Mouse (Mus musculus) hindbrain, embryonic 14.5 days (tissue): Measurements from ENCODE around the gene March7. TPM values are rescaled to one million over a fixed set of nuclear protein-coding genes. Genes with fewer than 3 reads are reported as not detected.

Experiments used
- ATAC-seq: fragments of 200-750 bp; cut with Nextera tagmentation; 2 replicates; pipeline ENCODE4 v1.8.0; 2017; ENCODE audit warnings: moderate number of reproducible peaks, mild to moderate bottlenecking, moderate TSS enrichment, moderate library complexity; ENCODE audit not compliant: low FRiP score
- DNase-seq: peaks from one replicate; pipeline ENCODE4 v3.0.0-alpha.2; 2015; ENCODE audit warnings: low spot score
- H3K27ac ChIP-seq: fragments of 300-500 bp; sonication (generic); 2 replicates; pipeline ENCODE4 v1.5.1; 2014; ENCODE audit warnings: mild to moderate bottlenecking, moderate library complexity
- H3K27me3 ChIP-seq: fragments of 300-500 bp; sonication (generic); 2 replicates; pipeline ENCODE4 v1.6.1; 2014; ENCODE audit warnings: mild to moderate bottlenecking, low read length, mixed read lengths; ENCODE audit not compliant: control insufficient read depth, insufficient read depth
- H3K36me3 ChIP-seq: fragments of 300-500 bp; sonication (generic); replicated peaks from 2 replicates; pipeline ENCODE4 v1.6.1; 2014; ENCODE audit not compliant: control insufficient read depth, insufficient read depth
- H3K4me1 ChIP-seq: fragments of 300-500 bp; sonication (generic); replicated peaks from 2 replicates; pipeline ENCODE4 v1.6.1; 2014; ENCODE audit warnings: antibody characterized with exemption, low read length, mixed read lengths; ENCODE audit not compliant: control insufficient read depth, insufficient read depth
- H3K4me2 ChIP-seq: fragments of 300-500 bp; sonication (generic); replicated peaks from 2 replicates; pipeline ENCODE4 v1.6.1; 2014; ENCODE audit warnings: mild to moderate bottlenecking, moderate library complexity
- H3K4me3 ChIP-seq: fragments of 300-500 bp; sonication (generic); replicated peaks from 2 replicates; pipeline ENCODE4 v1.5.1; 2014; ENCODE audit warnings: mild to moderate bottlenecking, low read length
- H3K9ac ChIP-seq: fragments of 300-500 bp; sonication (generic); 2 replicates; pipeline ENCODE4 v1.6.1; 2014
- H3K9me3 ChIP-seq: fragments of 300-500 bp; sonication (generic); 2 replicates; pipeline ENCODE4 v1.6.1; 2016; ENCODE audit warnings: low read length; ENCODE audit not compliant: control insufficient read depth
- WGBS: fragments of 180-500 bp; shearing (Covaris S2); extraction: QIAGEN DNeasy Blood & Tissue Kit; methylation state at CpG from one replicate; pipeline ENCODE4 v1.1.7; 2014; 5-methylcytosine and 5-hydroxymethylcytosine counted together
- polyA plus RNA-seq: library from polyadenylated mRNA; unstranded; fragments of >200 nt; fragmentation: Nextera tagmentation; extraction: Ambion mirVana; gene quantifications from 2 replicates; pipeline ENCODE4 v1.2.1, GENCODE M21; 2014

The March7 gene
- polyA plus RNA-seq, 1 experiment from 2014 or later, result 97.3 TPM

GRCm38 (mm10) chr2:60176087-60176486 lies 33.6 kb upstream of the March7 start:
- H3K27ac ChIP-seq, result no peak overlapping the region
- H3K4me1 ChIP-seq, result no peaks in the 10 kb centered on the region
- H3K9ac ChIP-seq, result no peak overlapping the region
- no peaks in the 10 kb centered on the region for H3K9me3 ChIP-seq
- DNase-seq, result no peak
- H3K27me3 ChIP-seq, result no peaks in the 10 kb centered on the region
- no peaks in the 10 kb centered on the region for H3K36me3 ChIP-seq
- H3K4me2 ChIP-seq, result no peak overlapping the region
- no peak overlapping the region for H3K4me3 ChIP-seq
- ATAC-seq, result no peak
- 81% methylated on average over 5 of the region's 5 CpGs for WGBS

- H3K9me3 ChIP-seq, result no peaks in the 10 kb centered on the region
- no peak for DNase-seq
- no peaks in the 10 kb centered on the region for H3K27me3 ChIP-seq
- no peak overlapping the region for H3K4me3 ChIP-seq
- H3K9ac ChIP-seq, result no peak overlapping the region
- no peak for ATAC-seq
- H3K36me3 ChIP-seq, result no peaks in the 10 kb centered on the region
- H3K4me2 ChIP-seq, result no peak overlapping the region
- 74% methylated on average over 3 of the region's 3 CpGs for WGBS
- H3K27ac ChIP-seq, result no peak overlapping the region
- H3K4me1 ChIP-seq, result no peaks in the 10 kb centered on the region
Measured at GRCm38 (mm10) chr2:60177490-60177889, 32.2 kb upstream of the March7 start.

GRCm38 (mm10) chr2:60181696-60182095 lies 28.0 kb upstream of the March7 start:
- H3K4me1 ChIP-seq, result no peaks in the 10 kb centered on the region
- no peaks in the 10 kb centered on the region for H3K27me3 ChIP-seq
- WGBS, result 49% methylated on average over 2 of the region's 2 CpGs
- no peaks in the 10 kb centered on the region for H3K36me3 ChIP-seq
- DNase-seq (no peak), ATAC-seq (no peak)
- H3K9ac ChIP-seq, result no peak overlapping the region
- H3K27ac ChIP-seq, result no peak overlapping the region
- no peaks in the 10 kb centered on the region for H3K9me3 ChIP-seq
- H3K4me3 ChIP-seq, result no peak overlapping the region
- no peak overlapping the region for H3K4me2 ChIP-seq

GRCm38 (mm10) chr2:60196841-60197240 lies 12.8 kb upstream of the March7 start:
- Histone ChIP-seq H3K9me3 (no peaks in the 10 kb centered on the region), H3K4me3 (no peak overlapping the region), H3K27ac (no peak overlapping the region), H3K36me3 (no peaks in the 10 kb centered on the region), H3K4me2 (no peak overlapping the region), H3K9ac (no peak overlapping the region), H3K4me1 (no peaks in the 10 kb centered on the region), H3K27me3 (no peaks in the 10 kb centered on the region)
- DNase-seq (no peak), ATAC-seq (no peak)
- WGBS, result 64% methylated on average over 1 of the region's 1 CpGs

- H3K4me2 ChIP-seq, result no peak overlapping the region
- H3K4me3 ChIP-seq, result no peak overlapping the region
- peaks cover 7% of the 10 kb centered on the region; the same call in 1 of the 2 replicates for H3K27me3 ChIP-seq
- H3K9me3 ChIP-seq, result no peaks in the 10 kb centered on the region
- 96% methylated on average over 5 of the region's 5 CpGs for WGBS
- ATAC-seq, result no peak
- peaks cover 5% of the 10 kb centered on the region; the same call in 1 of the 2 replicates for H3K36me3 ChIP-seq
- H3K4me1 ChIP-seq, result no peaks in the 10 kb centered on the region
- no peak for DNase-seq
- no peak overlapping the region for H3K9ac ChIP-seq
- no peak overlapping the region for H3K27ac ChIP-seq
Measured at GRCm38 (mm10) chr2:60200051-60200562, 9.6 kb upstream of the March7 start.

GRCm38 (mm10) chr2:60200667-60201066 lies 9.0 kb upstream of the March7 start:
- H3K4me2 ChIP-seq, result no peak overlapping the region
- no peak overlapping the region for H3K9ac ChIP-seq
- ATAC-seq, result no peak
- H3K4me1 ChIP-seq, result no peaks in the 10 kb centered on the region
- DNase-seq, result no peak
- 50% methylated on average over 8 of the region's 8 CpGs for WGBS
- H3K36me3 ChIP-seq, result peaks cover 10% of the 10 kb centered on the region; the same call in 1 of the 2 replicates
- no peaks in the 10 kb centered on the region for H3K9me3 ChIP-seq
- no peak overlapping the region for H3K27ac ChIP-seq
- H3K27me3 ChIP-seq, result peaks cover 7% of the 10 kb centered on the region; the same call in 1 of the 2 replicates
- no peak overlapping the region for H3K4me3 ChIP-seq

- Histone ChIP-seq H3K27ac (no peak overlapping the region), H3K9me3 (no peaks in the 10 kb centered on the region), H3K27me3 (peaks cover 7% of the 10 kb centered on the region; the same call in 1 of the 2 replicates), H3K4me1 (peaks cover 5% of the 10 kb centered on the region), H3K4me2 (no peak overlapping the region), H3K4me3 (no peak overlapping the region), H3K36me3 (peaks cover 15% of the 10 kb centered on the region; the same call in 1 of the 2 replicates), H3K9ac (no peak overlapping the region)
- ATAC-seq, result no peak
- 90% methylated on average over 8 of the region's 8 CpGs for WGBS
- DNase-seq, result no peak
Measured at GRCm38 (mm10) chr2:60202900-60203530, 6.7 kb upstream of the March7 start.

GRCm38 (mm10) chr2:60203733-60204132 lies 6.0 kb upstream of the March7 start:
- H3K27me3 ChIP-seq, result peaks cover 7% of the 10 kb centered on the region; the same call in 1 of the 2 replicates
- no peak overlapping the region for H3K4me2 ChIP-seq
- H3K9me3 ChIP-seq, result no peaks in the 10 kb centered on the region
- H3K4me1 ChIP-seq, result peaks cover 10% of the 10 kb centered on the region
- ATAC-seq (no peak), DNase-seq (no peak)
- H3K36me3 ChIP-seq, result peaks cover 15% of the 10 kb centered on the region; the same call in 1 of the 2 replicates
- 96% methylated on average over 4 of the region's 4 CpGs for WGBS
- H3K4me3 ChIP-seq, result no peak overlapping the region
- no peak overlapping the region for H3K9ac ChIP-seq
- H3K27ac ChIP-seq, result no peak overlapping the region

- DNase-seq (no peak), ATAC-seq (no peak)
- peaks cover 7% of the 10 kb centered on the region; the same call in 1 of the 2 replicates for H3K27me3 ChIP-seq
- H3K9me3 ChIP-seq, result no peaks in the 10 kb centered on the region
- no peak overlapping the region for H3K9ac ChIP-seq
- no peak overlapping the region for H3K27ac ChIP-seq
- 92% methylated on average over 6 of the region's 6 CpGs for WGBS
- H3K4me3 ChIP-seq, result no peak overlapping the region
- peaks cover 10% of the 10 kb centered on the region for H3K4me1 ChIP-seq
- H3K4me2 ChIP-seq, result no peak overlapping the region
- H3K36me3 ChIP-seq, result peaks cover 15% of the 10 kb centered on the region; the same call in 1 of the 2 replicates
Measured at GRCm38 (mm10) chr2:60204162-60204561, 5.5 kb upstream of the March7 start.
